Mouse (Mus musculus) ES-Bruce4 (cell line): ENCODE data around the gene Arid2.

ENCODE experiments used
- CTCF ChIP-seq: IDR thresholded peaks from one replicate; pipeline ENCODE4 v1.8.1; 2011; ENCODE audit warnings: low read depth, low read length
- POLR2A ChIP-seq: IDR thresholded peaks from one replicate; pipeline ENCODE4 v1.8.1; 2011; ENCODE audit warnings: low read length; ENCODE audit not compliant: insufficient read depth

DNA sequence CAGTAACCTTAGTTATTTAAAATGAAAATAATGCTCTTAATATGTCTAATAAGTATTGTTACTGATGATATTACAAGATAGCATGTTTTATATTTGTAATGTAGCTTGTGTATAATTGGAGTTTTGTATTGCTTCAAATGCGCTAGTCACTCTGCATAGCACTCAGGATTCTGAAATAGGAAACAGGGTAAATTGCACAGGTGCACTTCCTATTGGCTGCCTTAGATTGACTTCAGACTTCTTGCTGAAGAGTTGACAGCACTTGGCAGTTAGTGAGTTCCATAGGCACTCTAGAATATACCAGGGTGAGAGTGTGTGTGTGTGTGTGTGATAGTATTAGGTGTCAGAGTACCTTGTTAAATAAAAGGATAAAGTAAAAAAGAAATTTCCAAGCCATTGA lies 2.7 kb downstream of the Arid2 start:
- TF ChIP-seq CTCF (no peak), POLR2A (no peak)
